Mouse (Mus musculus): ENCODE results near the gene Mrvi1.

DNA sequence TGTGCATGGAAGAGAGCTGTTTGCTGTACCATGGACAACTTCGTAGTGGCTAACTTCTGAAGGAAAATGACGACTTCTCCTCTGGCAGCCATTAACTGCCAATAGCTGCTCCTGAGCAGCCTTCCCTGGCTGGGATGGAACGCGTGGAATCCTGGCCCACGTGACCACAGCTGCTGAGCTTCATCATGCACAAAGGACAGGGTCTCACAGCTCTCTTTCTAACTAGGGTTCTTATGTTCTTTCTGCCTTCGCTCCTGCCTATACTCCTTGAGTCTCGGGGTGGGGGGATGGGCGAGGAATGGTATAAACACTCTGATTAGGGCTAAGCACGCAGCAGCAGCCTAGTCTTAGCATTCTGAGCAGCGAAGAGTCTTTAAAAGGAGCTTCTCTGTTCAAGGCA lies 117.2 kb downstream of the Mrvi1 start:
- TF ChIP-seq CTCF (IDR thresholded peaks at IDR 0.05; ENCODE audit: extremely low read depth, insufficient read depth, low read length), result no peak
- no peak for TF ChIP-seq POLR2A (IDR thresholded peaks at IDR 0.05; ENCODE audit: extremely low read depth, insufficient read depth, low read length)

All from cortical plate, adult 2 months (tissue).